8 mouse cellular contexts compared by ENCODE assay signal in the genomic region with DNA sequence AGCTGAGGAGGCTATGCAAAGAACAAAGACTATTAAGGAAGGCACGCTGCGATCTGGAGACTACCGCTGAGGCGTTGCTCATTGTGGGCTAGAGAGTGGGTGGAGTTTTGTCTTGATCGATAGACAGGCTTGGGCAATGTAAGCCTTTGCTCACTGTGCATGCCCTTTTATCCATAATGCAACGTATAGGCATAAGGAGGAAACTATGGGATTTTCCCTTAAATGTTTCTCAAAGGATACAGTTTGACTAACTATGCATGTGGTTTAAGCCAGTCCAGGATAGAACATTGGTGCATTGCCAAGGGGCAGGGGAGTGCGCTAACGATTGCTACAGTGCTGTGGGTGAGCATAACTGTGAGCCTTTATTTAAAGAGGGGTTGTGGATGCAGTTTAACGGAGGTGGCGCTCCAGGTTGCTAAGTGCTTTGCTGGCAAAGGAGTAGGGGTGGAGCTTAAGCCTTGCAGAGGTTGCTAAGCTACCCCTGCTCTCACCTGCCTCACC. TPM values are rescaled to one million over a fixed set of nuclear protein-coding genes. Genes with fewer than 3 reads are reported as not detected.
DNase-seq lines count a peak whose midpoint lies in the region; ATAC-seq lines count a peak whose summit lies in the region.

No protein-coding gene starts in this region.

- H3K9me3 ChIP-seq in liver, embryonic 15.5 days (replicated peaks) = no peaks in the 10 kb centered on the region

- H3K4me2 ChIP-seq in liver, embryonic 15.5 days = peak overlapping the region; percentile 59

- H3K27me3 ChIP-seq in liver, embryonic 15.5 days = no peaks in the 10 kb centered on the region

- H3K4me1 ChIP-seq in liver, embryonic 15.5 days (replicated peaks) = peaks cover 23% of the 10 kb centered on the region

- peak; percentile 57; the same call in 1 of the 2 replicates for ATAC-seq in liver, embryonic 15.5 days (ENCODE audit: insufficient read depth)

- no peak overlapping the region for H3K27ac ChIP-seq in liver, embryonic 15.5 days (replicated peaks)

- 13% methylated on average over 10 of the region's 10 CpGs for WGBS in liver, embryonic 15.5 days (ENCODE audit: insufficient replicate concordance)

- H3K36me3 ChIP-seq in liver, embryonic 15.5 days (replicated peaks) = no peaks in the 10 kb centered on the region

- peak overlapping the region; percentile 28; the same call in 1 of the 2 replicates for H3K4me3 ChIP-seq in liver, embryonic 15.5 days (replicated peaks)

- no peak overlapping the region for H3K9ac ChIP-seq in liver, embryonic 15.5 days

- DNase-seq in cerebellum, adult 11-12 months = peak; percentile 13
- no peak for DNase-seq in cerebellum, adult 9-11 months
- DNase-seq in cerebellum, adult 9-10 months = peak; percentile 18
- DNase-seq in frontal cortex, postnatal 25 days (ENCODE audit: low spot score in 2 of 2) = peak; percentile 13 to 33
- peak; percentile 21 to 46 for DNase-seq in kidney, postnatal 4 days
- peak; percentile 47 for DNase-seq in right cerebral cortex, postnatal 25 days
- DNase-seq in urinary bladder, postnatal 10 days (ENCODE audit: low spot score) = no peak

RNA-seq across cellular contexts. Expression of gene Asb5, which starts 20.1 kb away (rescaled TPM):
- polyA plus RNA-seq in liver, embryonic 15.5 days (2015; fragmentation: Nextera tagmentation; extraction: Ambion mirVana) = 1.3 and 2.4 TPM in 2 replicates

RNA-seq across cellular contexts. Expression of gene Spcs3, which starts 20.5 kb away (rescaled TPM):
- polyA plus RNA-seq in liver, embryonic 15.5 days (2015; fragmentation: Nextera tagmentation; extraction: Ambion mirVana) = 57.2 and 60.2 TPM in 2 replicates

Comparison
In these comparisons a context has a peak if more than half of its experiments do, and no peak if none do; other contexts are left out.
1. DNase-seq: peak in cerebellum, adult 11-12 months (single experiment), cerebellum, adult 9-10 months (single experiment), frontal cortex, postnatal 25 days (2 of 2), kidney, postnatal 4 days (2 of 2) and right cerebral cortex, postnatal 25 days (single experiment); none in cerebellum, adult 9-11 months (single experiment) and urinary bladder, postnatal 10 days (single experiment).